Mouse (Mus musculus): Measurements from ENCODE around the gene Adamts14. TPM values are rescaled to one million over a fixed set of nuclear protein-coding genes. Genes with fewer than 3 reads are reported as not detected.

Adamts14 gene
- polyA plus RNA-seq, 1 experiment from 2014 or later, result 0.55 TPM

DNA sequence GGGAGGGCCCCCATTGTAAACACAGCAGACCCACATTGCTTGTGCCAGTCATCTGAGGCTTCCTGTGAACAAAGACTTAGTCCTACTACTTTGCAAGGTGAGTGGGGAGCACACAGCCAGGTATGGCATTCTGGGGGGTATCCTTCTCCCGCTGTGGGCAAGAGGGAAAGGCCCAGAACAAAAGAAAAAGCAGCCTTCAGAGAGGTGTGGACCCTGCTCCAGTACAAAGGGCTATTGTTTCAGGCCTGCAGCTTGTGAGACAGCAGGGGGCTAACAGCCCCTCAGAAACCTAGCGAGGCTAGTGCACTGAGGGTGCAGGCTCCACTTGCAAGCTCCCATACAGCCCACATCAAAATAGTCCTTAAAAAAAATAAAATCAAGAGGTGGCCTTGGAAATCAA lies 23.3 kb downstream of the Adamts14 start:
- DNase-seq (ENCODE audit: low spot score) (no peak), ATAC-seq (ENCODE audit: insufficient number of reproducible peaks, low FRiP score, low TSS enrichment, low read depth) (no peak)
- Histone ChIP-seq H3K4me2 (ENCODE audit: low read depth, severe bottlenecking) (no peak overlapping the region), H3K27ac (replicated peaks; ENCODE audit: low read depth, low read length) (peak overlapping the region; percentile 58), H3K4me3 (ENCODE audit: low read depth, low read length) (no peak overlapping the region), H3K9ac (ENCODE audit: low read length) (0 out of 2 replicates have a peak overlapping the region, but pooled peaks have one; percentile 34), H3K36me3 (ENCODE audit: control insufficient read depth, insufficient read depth, low read length) (no peaks in the 10 kb centered on the region), H3K9me3 (ENCODE audit: control insufficient read depth, low read length) (no peaks in the 10 kb centered on the region), H3K27me3 (ENCODE audit: control insufficient read depth, insufficient read depth, low read length) (no peaks in the 10 kb centered on the region), H3K4me1 (ENCODE audit: control insufficient read depth, insufficient read depth, low read length) (no peaks in the 10 kb centered on the region; the same call in 1 of the 2 replicates)
- 23% methylated on average over 2 of the region's 2 CpGs for WGBS

- no peaks in the 10 kb centered on the region for H3K9me3 ChIP-seq (ENCODE audit: control insufficient read depth, low read length)
- no peaks in the 10 kb centered on the region; the same call in 1 of the 2 replicates for H3K4me1 ChIP-seq (ENCODE audit: control insufficient read depth, insufficient read depth, low read length)
- H3K36me3 ChIP-seq (ENCODE audit: control insufficient read depth, insufficient read depth, low read length), result no peaks in the 10 kb centered on the region
- WGBS, result 80% methylated on average over 13 of the region's 13 CpGs
- ATAC-seq (ENCODE audit: insufficient number of reproducible peaks, low FRiP score, low TSS enrichment, low read depth) (no peak), DNase-seq (ENCODE audit: low spot score) (no peak)
- no peak overlapping the region for H3K27ac ChIP-seq (replicated peaks; ENCODE audit: low read depth, low read length)
- H3K27me3 ChIP-seq (ENCODE audit: control insufficient read depth, insufficient read depth, low read length), result no peaks in the 10 kb centered on the region
- no peak overlapping the region for H3K4me3 ChIP-seq (ENCODE audit: low read depth, low read length)
- H3K9ac ChIP-seq (ENCODE audit: low read length), result no peak overlapping the region
- no peak overlapping the region for H3K4me2 ChIP-seq (ENCODE audit: low read depth, severe bottlenecking)
These were observed 24.6 kb downstream of the Adamts14 start for GRCm38 (mm10) chr10:61248596-61249114.

DNA sequence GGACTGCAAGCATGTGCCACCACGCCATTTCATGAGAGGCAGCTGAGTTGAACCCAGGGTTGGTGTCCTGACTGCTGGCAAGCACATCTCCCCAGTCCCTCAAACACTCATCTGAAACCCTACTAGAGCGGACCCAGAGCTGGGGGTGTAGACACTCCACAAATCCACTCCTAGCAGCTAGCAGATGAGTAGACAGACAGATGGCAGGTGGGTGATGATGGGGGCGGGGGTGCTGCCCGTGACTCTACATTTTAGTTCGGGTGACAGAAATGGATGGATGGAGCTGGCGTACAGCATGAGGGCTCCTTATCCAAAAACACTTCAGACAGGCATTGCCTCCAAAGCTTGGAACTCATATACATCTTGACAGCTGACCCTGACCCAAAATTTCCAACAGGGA lies 26.9 kb downstream of the Adamts14 start:
- Histone ChIP-seq H3K27ac (replicated peaks; ENCODE audit: low read depth, low read length) (no peak overlapping the region), H3K4me1 (ENCODE audit: control insufficient read depth, insufficient read depth, low read length) (no peaks in the 10 kb centered on the region; the same call in 1 of the 2 replicates), H3K36me3 (ENCODE audit: control insufficient read depth, insufficient read depth, low read length) (no peaks in the 10 kb centered on the region), H3K9me3 (ENCODE audit: control insufficient read depth, low read length) (no peaks in the 10 kb centered on the region), H3K4me3 (ENCODE audit: low read depth, low read length) (no peak overlapping the region), H3K9ac (ENCODE audit: low read length) (no peak overlapping the region), H3K27me3 (ENCODE audit: control insufficient read depth, insufficient read depth, low read length) (no peaks in the 10 kb centered on the region), H3K4me2 (ENCODE audit: low read depth, severe bottlenecking) (no peak overlapping the region)
- ATAC-seq (ENCODE audit: insufficient number of reproducible peaks, low FRiP score, low TSS enrichment, low read depth) (no peak), DNase-seq (ENCODE audit: low spot score) (no peak)
- 93% methylated on average over 6 of the region's 6 CpGs for WGBS

GRCm38 (mm10) chr10:61241961-61242421 lies 31.2 kb downstream of the Adamts14 start:
- Histone ChIP-seq H3K27me3 (ENCODE audit: control insufficient read depth, insufficient read depth, low read length) (no peaks in the 10 kb centered on the region), H3K4me3 (ENCODE audit: low read depth, low read length) (no peak overlapping the region), H3K36me3 (ENCODE audit: control insufficient read depth, insufficient read depth, low read length) (no peaks in the 10 kb centered on the region), H3K27ac (replicated peaks; ENCODE audit: low read depth, low read length) (no peak overlapping the region), H3K4me1 (ENCODE audit: control insufficient read depth, insufficient read depth, low read length) (0 out of 2 replicates have a peak, but pooled peaks cover 5% of the 10 kb centered on the region), H3K9me3 (ENCODE audit: control insufficient read depth, low read length) (no peaks in the 10 kb centered on the region), H3K4me2 (ENCODE audit: low read depth, severe bottlenecking) (no peak overlapping the region), H3K9ac (ENCODE audit: low read length) (no peak overlapping the region)
- WGBS, result 61% methylated on average over 4 of the region's 4 CpGs
- DNase-seq (ENCODE audit: low spot score), result no peak
- ATAC-seq (ENCODE audit: insufficient number of reproducible peaks, low FRiP score, low TSS enrichment, low read depth), result no peak

GRCm38 (mm10) chr10:61240108-61240920 lies 32.9 kb downstream of the Adamts14 start:
- 70% methylated on average over 14 of the region's 14 CpGs for WGBS
- Histone ChIP-seq H3K4me3 (ENCODE audit: low read depth, low read length) (no peak overlapping the region), H3K27me3 (ENCODE audit: control insufficient read depth, insufficient read depth, low read length) (no peaks in the 10 kb centered on the region), H3K9ac (ENCODE audit: low read length) (no peak overlapping the region), H3K9me3 (ENCODE audit: control insufficient read depth, low read length) (no peaks in the 10 kb centered on the region), H3K4me1 (ENCODE audit: control insufficient read depth, insufficient read depth, low read length) (0 out of 2 replicates have a peak, but pooled peaks cover 5% of the 10 kb centered on the region), H3K36me3 (ENCODE audit: control insufficient read depth, insufficient read depth, low read length) (no peaks in the 10 kb centered on the region), H3K4me2 (ENCODE audit: low read depth, severe bottlenecking) (no peak overlapping the region), H3K27ac (replicated peaks; ENCODE audit: low read depth, low read length) (no peak overlapping the region)
- ATAC-seq (ENCODE audit: insufficient number of reproducible peaks, low FRiP score, low TSS enrichment, low read depth), result no peak
- no peak for DNase-seq (ENCODE audit: low spot score)

GRCm38 (mm10) chr10:61237391-61237785 lies 35.9 kb downstream of the Adamts14 start:
- H3K4me1 ChIP-seq (ENCODE audit: control insufficient read depth, insufficient read depth, low read length), result 0 out of 2 replicates have a peak, but pooled peaks cover 5% of the 10 kb centered on the region
- no peaks in the 10 kb centered on the region for H3K36me3 ChIP-seq (ENCODE audit: control insufficient read depth, insufficient read depth, low read length)
- ATAC-seq (ENCODE audit: insufficient number of reproducible peaks, low FRiP score, low TSS enrichment, low read depth), result no peak
- H3K9me3 ChIP-seq (ENCODE audit: control insufficient read depth, low read length), result no peaks in the 10 kb centered on the region
- H3K9ac ChIP-seq (ENCODE audit: low read length), result no peak overlapping the region
- no peak overlapping the region for H3K27ac ChIP-seq (replicated peaks; ENCODE audit: low read depth, low read length)
- H3K4me3 ChIP-seq (ENCODE audit: low read depth, low read length), result no peak overlapping the region
- WGBS, result 82% methylated on average over 6 of the region's 6 CpGs
- H3K27me3 ChIP-seq (ENCODE audit: control insufficient read depth, insufficient read depth, low read length), result no peaks in the 10 kb centered on the region
- no peak for DNase-seq (ENCODE audit: low spot score)
- H3K4me2 ChIP-seq (ENCODE audit: low read depth, severe bottlenecking), result no peak overlapping the region

DNA sequence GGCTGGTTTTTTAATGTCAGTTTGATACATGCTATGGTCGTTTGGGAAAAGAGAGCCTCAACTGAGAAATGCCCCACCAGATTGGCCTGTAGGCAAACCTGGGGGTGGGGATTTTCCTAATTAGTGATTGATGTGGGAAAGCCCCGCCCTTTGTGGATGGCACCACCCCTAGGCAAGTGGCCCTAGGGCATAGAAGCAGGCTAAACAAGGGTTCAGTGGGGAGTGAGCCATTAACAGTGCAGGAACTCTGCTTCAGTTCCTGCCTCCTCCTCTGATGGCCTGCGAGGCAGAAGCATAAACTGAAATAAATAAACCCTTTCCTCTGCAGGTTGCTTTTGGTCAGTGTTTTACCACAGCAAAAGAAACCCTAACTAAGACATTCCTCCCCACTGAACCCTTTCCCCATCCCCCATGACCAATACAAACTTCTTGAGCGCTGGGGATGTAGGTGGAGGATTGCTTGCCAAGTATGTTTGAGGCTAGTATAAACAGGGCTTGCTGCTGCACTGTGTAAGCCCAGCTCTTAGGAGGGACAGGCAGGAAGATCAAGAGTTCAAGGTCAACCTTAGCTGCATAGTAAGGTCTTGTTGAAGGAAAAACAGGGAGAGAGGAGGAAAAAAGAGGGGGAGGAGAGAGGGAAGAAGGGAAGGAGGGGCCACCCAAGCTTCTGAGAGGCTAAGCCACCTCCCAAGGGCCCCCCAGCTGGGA lies 36.4 kb downstream of the Adamts14 start:
- no peaks in the 10 kb centered on the region for H3K9me3 ChIP-seq (ENCODE audit: control insufficient read depth, low read length)
- WGBS, result 45% methylated on average over 4 of the region's 4 CpGs
- no peak overlapping the region for H3K4me3 ChIP-seq (ENCODE audit: low read depth, low read length)
- 0 out of 2 replicates have a peak, but pooled peaks cover 5% of the 10 kb centered on the region for H3K4me1 ChIP-seq (ENCODE audit: control insufficient read depth, insufficient read depth, low read length)
- no peaks in the 10 kb centered on the region for H3K27me3 ChIP-seq (ENCODE audit: control insufficient read depth, insufficient read depth, low read length)
- DNase-seq (ENCODE audit: low spot score) (no peak), ATAC-seq (ENCODE audit: insufficient number of reproducible peaks, low FRiP score, low TSS enrichment, low read depth) (no peak)
- H3K27ac ChIP-seq (replicated peaks; ENCODE audit: low read depth, low read length), result no peak overlapping the region
- H3K36me3 ChIP-seq (ENCODE audit: control insufficient read depth, insufficient read depth, low read length), result no peaks in the 10 kb centered on the region
- H3K4me2 ChIP-seq (ENCODE audit: low read depth, severe bottlenecking), result no peak overlapping the region
- H3K9ac ChIP-seq (ENCODE audit: low read length), result no peak overlapping the region

DNA sequence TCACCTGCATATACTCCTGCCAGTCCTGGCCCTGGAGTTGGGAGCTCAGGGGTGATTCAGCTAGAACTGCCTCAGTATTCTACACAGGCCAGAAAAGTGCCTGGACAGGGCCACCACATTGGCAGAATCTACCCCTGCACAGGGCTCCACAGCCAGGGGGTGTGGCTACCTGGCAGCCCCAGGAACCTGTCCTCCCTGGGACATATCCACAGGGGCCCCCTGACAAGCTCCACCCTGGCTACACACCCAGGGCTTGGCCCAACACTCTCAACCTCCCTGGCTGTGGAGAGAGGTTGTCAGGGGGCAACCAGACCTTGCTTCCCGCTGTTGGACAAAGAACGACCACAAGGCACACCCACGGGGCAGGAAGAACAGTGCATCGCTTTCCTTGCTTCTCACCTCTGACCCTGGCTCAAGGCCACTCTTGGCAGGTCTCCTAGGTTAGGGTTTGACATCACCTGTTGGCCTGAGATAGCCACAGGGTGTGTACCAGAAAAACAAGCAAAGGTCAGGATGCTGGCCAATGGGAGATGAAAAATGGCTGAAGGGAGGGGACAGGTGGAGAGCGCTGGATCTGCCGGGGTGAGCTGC lies 37.5 kb downstream of the Adamts14 start:
- H3K4me3 ChIP-seq (ENCODE audit: low read depth, low read length), result no peak overlapping the region
- H3K4me2 ChIP-seq (ENCODE audit: low read depth, severe bottlenecking), result no peak overlapping the region
- 0 out of 2 replicates have a peak, but pooled peaks cover 2% of the 10 kb centered on the region for H3K4me1 ChIP-seq (ENCODE audit: control insufficient read depth, insufficient read depth, low read length)
- H3K9me3 ChIP-seq (ENCODE audit: control insufficient read depth, low read length), result no peaks in the 10 kb centered on the region
- WGBS, result 91% methylated on average over 6 of the region's 6 CpGs
- no peak overlapping the region for H3K9ac ChIP-seq (ENCODE audit: low read length)
- DNase-seq (ENCODE audit: low spot score), result no peak
- H3K27me3 ChIP-seq (ENCODE audit: control insufficient read depth, insufficient read depth, low read length), result no peaks in the 10 kb centered on the region
- H3K36me3 ChIP-seq (ENCODE audit: control insufficient read depth, insufficient read depth, low read length), result no peaks in the 10 kb centered on the region
- ATAC-seq (ENCODE audit: insufficient number of reproducible peaks, low FRiP score, low TSS enrichment, low read depth), result no peak
- H3K27ac ChIP-seq (replicated peaks; ENCODE audit: low read depth, low read length), result no peak overlapping the region
